ENCODE assay signal across 17 mouse cellular contexts in the genomic region with DNA sequence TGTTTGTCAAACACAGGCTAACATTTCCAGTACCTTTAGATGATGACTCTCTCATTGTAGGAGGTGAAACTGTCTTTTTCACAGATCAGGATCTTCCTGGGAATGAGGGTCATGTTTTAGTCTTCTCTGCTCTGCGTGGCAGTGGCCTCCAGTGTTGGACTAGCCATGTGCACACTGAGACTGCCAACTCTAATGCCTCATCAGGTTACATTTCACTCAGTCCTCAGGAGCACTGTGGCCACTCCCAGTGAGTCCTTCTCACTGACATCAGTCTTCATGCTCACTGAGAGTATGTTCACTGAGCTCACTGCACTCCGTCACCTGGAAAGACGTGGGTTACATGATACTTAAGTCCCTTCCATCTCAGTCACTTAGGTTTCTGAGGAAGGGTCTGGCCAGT.
"Had no signal": no experiment of that assay in that cellular context is flagged by ENCODE, and none has a peak within 500 bp of the region (broad histone marks: within the 10 kb centered on the region; RNA-seq: fewer than 3 reads in every experiment).

No protein-coding gene starts in this region.

- H3K4me3 ChIP-seq: lung, embryonic 15.5 days; megakaryocyte, embryonic 14.5 days; midbrain, embryonic 13.5 days; midbrain, embryonic 15.5 days; neural tube, embryonic 12.5 days; stomach, embryonic 15.5 days had no signal

- H3K27ac ChIP-seq: lung, embryonic 15.5 days; macrophage; midbrain, embryonic 13.5 days; midbrain, embryonic 15.5 days; neural tube, embryonic 12.5 days; stomach, embryonic 15.5 days; stomach, postnatal 0 days had no signal

- H3K36me3 ChIP-seq: lung, embryonic 15.5 days; midbrain, embryonic 13.5 days; midbrain, embryonic 15.5 days; neural tube, embryonic 12.5 days; stomach, embryonic 15.5 days had no signal

- H3K4me2 ChIP-seq: lung, embryonic 15.5 days; midbrain, embryonic 11.5 days; midbrain, embryonic 13.5 days; midbrain, embryonic 15.5 days; neural tube, embryonic 12.5 days; stomach, embryonic 15.5 days had no signal

- H3K27me3 ChIP-seq: lung, embryonic 15.5 days; midbrain, embryonic 13.5 days; midbrain, embryonic 15.5 days; neural tube, embryonic 12.5 days; stomach, embryonic 15.5 days had no signal

- H3K9ac ChIP-seq: lung, embryonic 15.5 days; midbrain, embryonic 13.5 days; midbrain, embryonic 15.5 days; neural tube, embryonic 12.5 days; stomach, embryonic 15.5 days had no signal

- DNase-seq: lung, adult 2 months; lung, postnatal 14 days; lung, postnatal 36 days; right cerebral cortex, postnatal 14 days; thymus, adult 2 months; thymus, postnatal 25 days; thymus, postnatal 4 days had no signal

- ATAC-seq: lung, postnatal 0 days; midbrain, embryonic 13.5 days; midbrain, embryonic 15.5 days had no signal

- H3K9me3 ChIP-seq: lung, embryonic 15.5 days; megakaryocyte, embryonic 14.5 days; midbrain, embryonic 13.5 days; midbrain, embryonic 15.5 days; neural tube, embryonic 12.5 days; stomach, embryonic 15.5 days had no signal

- H3K4me1 ChIP-seq: lung, embryonic 15.5 days; megakaryocyte, embryonic 14.5 days; midbrain, embryonic 13.5 days; midbrain, embryonic 15.5 days; neural tube, embryonic 12.5 days; stomach, embryonic 15.5 days had no signal
